Mouse (Mus musculus): ENCODE results near the gene Mier2. TPM values are rescaled to one million over a fixed set of nuclear protein-coding genes. Genes with fewer than 3 reads are reported as not detected.

Mier2 gene
- polyA plus RNA-seq, 1 experiment from 2014 or later, result 20.5 TPM

- H3K9ac ChIP-seq (replicated peaks; ENCODE audit: low read depth), result no peak overlapping the region
- no peaks in the 10 kb centered on the region for H3K4me1 ChIP-seq (ENCODE audit: insufficient read depth, low read depth, low read length)
- H3K27me3 ChIP-seq (replicated peaks; ENCODE audit: insufficient read depth, low read length), result no peaks in the 10 kb centered on the region
- H3K27ac ChIP-seq (ENCODE audit: low read length), result no peak overlapping the region
- no peak overlapping the region for H3K4me3 ChIP-seq (ENCODE audit: low read depth, low read length)
- H3K36me3 ChIP-seq (ENCODE audit: insufficient read depth, low read length), result no peaks in the 10 kb centered on the region
- H3K9me3 ChIP-seq (ENCODE audit: low read length), result no peaks in the 10 kb centered on the region
- TF ChIP-seq CTCF (IDR thresholded peaks at IDR 0.05) (no peak), EP300 (IDR thresholded peaks at IDR 0.05) (no peak)
- H3K4me2 ChIP-seq (replicated peaks; ENCODE audit: low read depth, low read length), result no peak overlapping the region
- WGBS, result 76% methylated on average over 1 of the region's 1 CpGs
- DNase-seq (ENCODE audit: low spot score), result no peak
- no peak for ATAC-seq
Observed at GRCm38 (mm10) chr10:79590702-79591101, 35.7 kb upstream of the Mier2 start.

GRCm38 (mm10) chr10:79587752-79588126, 32.7 kb upstream of the Mier2 start:
- 47% methylated on average over 4 of the region's 4 CpGs for WGBS
- H3K9ac ChIP-seq (replicated peaks; ENCODE audit: low read depth), result no peak overlapping the region
- TF ChIP-seq CTCF (IDR thresholded peaks at IDR 0.05) (no peak), EP300 (IDR thresholded peaks at IDR 0.05) (no peak)

DNA sequence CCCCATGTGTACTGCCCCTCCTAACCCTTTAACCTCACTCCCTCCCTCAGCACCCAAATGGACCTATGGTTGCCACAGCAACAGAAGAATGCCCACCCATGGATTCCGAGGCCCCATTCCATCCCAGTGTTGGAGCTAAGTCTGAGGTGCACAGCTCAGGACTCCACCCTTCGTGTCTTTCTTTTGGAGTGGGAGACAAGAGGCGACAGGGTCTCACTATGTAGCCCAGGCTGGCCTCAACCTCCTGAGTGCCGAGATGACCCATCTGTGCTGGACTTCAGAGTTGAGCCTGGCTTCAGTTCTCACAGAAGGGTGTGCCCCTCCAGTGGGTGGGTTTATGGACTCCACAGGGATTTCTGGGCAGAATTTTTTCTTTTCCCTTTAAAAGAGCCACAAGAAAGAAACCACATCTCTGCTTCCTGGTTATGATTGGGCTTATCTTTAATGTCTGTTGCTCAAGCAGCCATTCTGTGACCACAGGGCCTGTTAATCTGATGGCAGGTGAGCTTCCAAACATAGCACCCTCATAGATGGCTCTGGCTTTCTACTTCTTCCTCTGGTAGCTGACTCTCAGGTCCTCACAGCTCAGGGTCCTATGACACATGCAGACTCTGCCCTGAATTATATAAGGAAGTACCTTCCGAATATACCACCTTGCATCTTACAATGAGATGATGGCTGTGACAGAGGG, 32.2 kb upstream of the Mier2 start, which contains the start of gene Theg:
Gene Theg, minus strand, starts transcription at position 271 of the 691 bp plus-strand sequence.
- 72% methylated on average over 5 of the region's 5 CpGs for WGBS
- no peaks in the 10 kb centered on the region for H3K27me3 ChIP-seq (replicated peaks; ENCODE audit: insufficient read depth, low read length)
- no peak within 1 kb of the TSS for H3K4me3 ChIP-seq (ENCODE audit: low read depth, low read length)
- H3K4me1 ChIP-seq (ENCODE audit: insufficient read depth, low read depth, low read length), result no peaks in the 10 kb centered on the region
- no peak for ATAC-seq
- no peaks in the 10 kb centered on the region for H3K9me3 ChIP-seq (ENCODE audit: low read length)
- no peak within 1 kb of the TSS for H3K9ac ChIP-seq (replicated peaks; ENCODE audit: low read depth)
- H3K36me3 ChIP-seq (ENCODE audit: insufficient read depth, low read length), result no peaks in the 10 kb centered on the region
- TF ChIP-seq EP300 (IDR thresholded peaks at IDR 0.05), result no peak
- TF ChIP-seq CTCF (IDR thresholded peaks at IDR 0.05), result no peak
- H3K27ac ChIP-seq (ENCODE audit: low read length), result no peak within 1 kb of the TSS
- no peak within 1 kb of the TSS for H3K4me2 ChIP-seq (replicated peaks; ENCODE audit: low read depth, low read length)
- DNase-seq (ENCODE audit: low spot score), result no peak

More at GRCm38 (mm10) chr10:79587752-79588126, 32.7 kb upstream of the Mier2 start:
- H3K4me3 ChIP-seq (ENCODE audit: low read depth, low read length), result no peak overlapping the region
- H3K27ac ChIP-seq (ENCODE audit: low read length), result no peak overlapping the region
- no peaks in the 10 kb centered on the region for H3K4me1 ChIP-seq (ENCODE audit: insufficient read depth, low read depth, low read length)
- DNase-seq (ENCODE audit: low spot score) (no peak), ATAC-seq (no peak)
- H3K27me3 ChIP-seq (replicated peaks; ENCODE audit: insufficient read depth, low read length), result no peaks in the 10 kb centered on the region
- no peaks in the 10 kb centered on the region for H3K9me3 ChIP-seq (ENCODE audit: low read length)
- no peak overlapping the region for H3K4me2 ChIP-seq (replicated peaks; ENCODE audit: low read depth, low read length)
- H3K36me3 ChIP-seq (ENCODE audit: insufficient read depth, low read length), result no peaks in the 10 kb centered on the region

GRCm38 (mm10) chr10:79586243-79586642, 31.2 kb upstream of the Mier2 start:
- Histone ChIP-seq H3K4me2 (replicated peaks; ENCODE audit: low read depth, low read length) (no peak overlapping the region), H3K27ac (ENCODE audit: low read length) (no peak overlapping the region), H3K4me3 (ENCODE audit: low read depth, low read length) (no peak overlapping the region), H3K9ac (replicated peaks; ENCODE audit: low read depth) (no peak overlapping the region), H3K36me3 (ENCODE audit: insufficient read depth, low read length) (no peaks in the 10 kb centered on the region), H3K9me3 (ENCODE audit: low read length) (no peaks in the 10 kb centered on the region), H3K27me3 (replicated peaks; ENCODE audit: insufficient read depth, low read length) (no peaks in the 10 kb centered on the region), H3K4me1 (ENCODE audit: insufficient read depth, low read depth, low read length) (no peaks in the 10 kb centered on the region)
- TF ChIP-seq EP300 (IDR thresholded peaks at IDR 0.05) (no peak), CTCF (IDR thresholded peaks at IDR 0.05) (no peak)
- 60% methylated on average over 8 of the region's 8 CpGs for WGBS
- ATAC-seq (no peak), DNase-seq (ENCODE audit: low spot score) (no peak)

DNA sequence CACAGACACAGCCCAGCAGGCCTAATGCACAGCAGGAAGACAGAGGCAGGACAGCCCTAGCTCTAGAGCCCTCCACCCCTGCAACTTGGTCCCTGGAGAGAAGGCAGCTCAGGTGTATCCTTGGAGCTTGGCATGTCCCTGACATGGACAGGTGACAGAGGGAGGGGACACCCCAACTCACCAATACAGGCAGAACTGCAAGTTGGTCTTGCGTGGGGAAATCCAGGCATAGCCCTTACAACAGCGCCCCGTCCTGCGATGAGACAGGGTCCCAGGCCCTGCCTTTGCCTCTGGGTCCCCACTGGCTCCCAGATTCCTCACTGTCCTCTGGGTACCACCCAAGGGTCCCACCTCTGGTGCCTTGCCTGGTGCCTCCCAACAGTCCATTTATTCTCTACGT, 30.7 kb upstream of the Mier2 start:
- DNase-seq (ENCODE audit: low spot score), result no peak
- Histone ChIP-seq H3K4me2 (replicated peaks; ENCODE audit: low read depth, low read length) (no peak overlapping the region), H3K9ac (replicated peaks; ENCODE audit: low read depth) (no peak overlapping the region), H3K4me3 (ENCODE audit: low read depth, low read length) (no peak overlapping the region), H3K36me3 (ENCODE audit: insufficient read depth, low read length) (no peaks in the 10 kb centered on the region), H3K9me3 (ENCODE audit: low read length) (no peaks in the 10 kb centered on the region), H3K4me1 (ENCODE audit: insufficient read depth, low read depth, low read length) (no peaks in the 10 kb centered on the region), H3K27me3 (replicated peaks; ENCODE audit: insufficient read depth, low read length) (no peaks in the 10 kb centered on the region), H3K27ac (ENCODE audit: low read length) (no peak overlapping the region)
- TF ChIP-seq CTCF (IDR thresholded peaks at IDR 0.05), result no peak
- WGBS, result 89% methylated on average over 5 of the region's 5 CpGs
- ATAC-seq, result no peak

DNA sequence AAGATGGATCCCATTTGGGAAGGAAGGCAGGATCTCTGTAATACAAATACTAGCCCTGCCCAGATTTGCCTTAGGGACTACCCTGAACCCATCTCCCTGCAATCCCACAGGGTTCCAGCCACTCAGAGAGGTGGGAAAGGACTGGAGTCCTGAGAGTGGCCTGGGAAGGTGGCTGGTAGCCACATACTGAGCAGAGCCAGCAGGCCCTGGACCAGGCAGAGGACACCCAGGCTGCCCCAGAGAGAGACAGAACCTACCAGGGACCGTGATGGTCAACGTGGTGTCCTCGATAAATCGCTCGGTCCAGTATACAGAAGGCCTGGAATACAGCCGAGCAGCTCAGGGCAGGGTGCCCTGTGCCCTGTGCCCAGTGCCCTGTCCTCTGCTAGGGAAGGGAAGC, 30.1 kb upstream of the Mier2 start:
- no peak for ATAC-seq
- no peak overlapping the region for H3K4me2 ChIP-seq (replicated peaks; ENCODE audit: low read depth, low read length)
- H3K4me1 ChIP-seq (ENCODE audit: insufficient read depth, low read depth, low read length), result no peaks in the 10 kb centered on the region
- H3K4me3 ChIP-seq (ENCODE audit: low read depth, low read length), result no peak overlapping the region
- no peaks in the 10 kb centered on the region for H3K9me3 ChIP-seq (ENCODE audit: low read length)
- TF ChIP-seq CTCF (IDR thresholded peaks at IDR 0.05) (no peak), EP300 (IDR thresholded peaks at IDR 0.05) (no peak)
- no peak overlapping the region for H3K9ac ChIP-seq (replicated peaks; ENCODE audit: low read depth)
- no peak for DNase-seq (ENCODE audit: low spot score)
- H3K36me3 ChIP-seq (ENCODE audit: insufficient read depth, low read length), result no peaks in the 10 kb centered on the region
- WGBS, result 90% methylated on average over 6 of the region's 6 CpGs
- H3K27me3 ChIP-seq (replicated peaks; ENCODE audit: insufficient read depth, low read length), result no peaks in the 10 kb centered on the region
- no peak overlapping the region for H3K27ac ChIP-seq (ENCODE audit: low read length)
